Mouse (Mus musculus) gastrocnemius, postnatal 25 days (tissue): ENCODE data around the gene Gm29776. TPM values are rescaled to one million over a fixed set of nuclear protein-coding genes. Genes with fewer than 3 reads are reported as not detected.

ENCODE experiments used
- DNase-seq: peaks from one replicate; pipeline ENCODE4 v3.0.0; 2022
- total RNA-seq, 2 experiments: library from RNA; stranded (reverse); gene quantifications; 1 replicate in 1 of 2; 2 replicates in 1 of 2; pipeline ENCODE4 v1.2.3; 2021

The Gm29776 gene
- total RNA-seq, 2 experiments from 2014 or later: not detected

- no peak for DNase-seq
Observed at GRCm38 (mm10) chr14:54709054-54709453, 10.4 kb upstream of the Gm29776 start.

GRCm38 (mm10) chr14:54706589-54707320 is 8.1 kb upstream of the Gm29776 start:
- no peak for DNase-seq

DNA sequence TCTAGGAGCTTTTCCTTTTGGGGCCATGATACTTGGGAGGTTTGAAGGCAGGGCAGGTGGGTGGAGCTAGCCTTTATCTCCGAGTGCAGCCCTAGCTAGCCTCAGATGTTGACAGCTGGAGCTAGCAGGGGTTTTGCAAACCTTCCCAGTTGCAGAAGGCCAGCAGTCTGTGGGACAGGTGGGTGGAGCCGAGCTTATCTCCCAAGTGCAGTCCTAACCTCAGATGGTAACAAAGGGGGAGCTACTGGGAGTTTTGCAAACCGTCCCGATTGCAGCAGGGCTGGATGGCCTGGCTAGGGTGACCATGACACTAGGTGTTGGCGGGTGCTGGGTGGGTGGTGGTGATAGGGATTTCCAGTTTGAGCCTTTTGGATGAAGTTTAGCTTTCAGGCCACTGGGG is 7.2 kb upstream of the Gm29776 start:
- DNase-seq: no peak

- DNase-seq: no peak
Observed at GRCm38 (mm10) chr14:54703207-54703606, 4.6 kb upstream of the Gm29776 start.

- DNase-seq: peak; percentile 56
Observed at GRCm38 (mm10) chr14:54701298-54701697, 2.7 kb upstream of the Gm29776 start.

DNA sequence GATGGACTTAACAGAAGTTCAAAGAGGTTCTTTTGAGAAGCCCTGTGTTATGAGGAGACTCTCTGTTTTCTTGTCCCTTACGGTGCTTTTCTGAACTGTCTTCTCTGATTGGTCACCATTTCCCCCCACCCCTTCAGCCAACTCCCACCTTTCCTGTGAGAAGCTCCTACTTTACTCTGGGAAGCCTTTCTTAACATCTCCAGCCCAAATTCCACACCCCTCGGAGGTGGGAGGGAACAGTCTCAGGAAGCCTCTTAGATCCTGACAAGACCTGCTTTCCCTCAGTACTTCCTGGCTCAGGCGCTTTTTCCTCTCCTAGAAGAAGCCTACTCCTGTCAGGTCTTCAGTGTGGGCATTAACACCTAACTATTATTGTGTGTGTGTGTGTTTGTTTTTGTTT is 953 bp upstream of the Gm29776 start:
- DNase-seq: no peak

DNA sequence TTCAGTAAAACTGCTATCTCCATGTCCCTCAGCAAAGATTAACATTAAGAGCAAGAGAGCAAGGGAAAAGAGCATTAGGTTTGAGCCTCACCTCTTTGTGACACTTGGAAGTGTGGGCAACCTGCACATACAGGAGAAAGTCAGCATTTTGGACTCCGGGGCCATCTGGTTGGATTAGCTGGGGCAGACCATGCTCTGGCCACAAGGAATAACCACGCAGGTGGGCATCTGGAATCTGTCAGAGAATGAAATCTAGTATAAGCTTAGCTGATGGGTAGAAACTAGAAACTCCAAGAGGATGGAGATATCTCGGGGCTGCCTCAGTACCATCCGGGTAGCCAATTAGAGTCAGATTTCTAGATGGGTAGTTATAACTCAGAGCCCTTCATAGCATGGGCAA is 1.9 kb downstream of the Gm29776 start:
- no peak for DNase-seq

GRCm38 (mm10) chr14:54695042-54695441 is 3.6 kb downstream of the Gm29776 start:
- DNase-seq: no peak

- no peak for DNase-seq
Observed at GRCm38 (mm10) chr14:54687251-54687650, 11.4 kb downstream of the Gm29776 start.

GRCm38 (mm10) chr14:54686522-54687143 is 12.0 kb downstream of the Gm29776 start, which contains the start of gene Acin1:
Acin1 (minus strand) TSS chr14:54686931.
- peak; percentile 100 for DNase-seq

- no peak for DNase-seq
Observed at GRCm38 (mm10) chr14:54686063-54686521, 12.5 kb downstream of the Gm29776 start, which contains the start of gene 1700123O20Rik. 1700123O20Rik (plus strand) TSS chr14:54686216.

- no peak for DNase-seq
Observed at GRCm38 (mm10) chr14:54685471-54685870, 13.2 kb downstream of the Gm29776 start.

DNA sequence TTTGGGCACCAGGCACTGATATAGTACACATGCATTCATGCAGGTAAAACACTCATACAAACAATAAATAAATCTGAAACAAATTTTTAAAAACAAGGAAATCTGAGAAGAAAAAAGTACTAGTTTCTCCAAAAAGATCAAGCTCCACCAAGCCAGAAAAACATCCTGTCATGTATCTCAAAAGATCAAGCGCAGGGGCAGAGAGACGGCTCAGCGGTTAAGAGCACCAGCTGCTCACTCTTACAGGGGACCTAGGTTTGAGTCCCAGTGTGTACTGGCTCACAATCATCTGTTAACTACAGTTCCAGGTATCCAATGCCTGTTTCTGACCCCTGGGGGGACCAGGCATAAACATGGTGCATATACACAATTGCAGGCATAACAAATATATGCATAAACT is 16.2 kb downstream of the Gm29776 start:
- DNase-seq: no peak

DNA sequence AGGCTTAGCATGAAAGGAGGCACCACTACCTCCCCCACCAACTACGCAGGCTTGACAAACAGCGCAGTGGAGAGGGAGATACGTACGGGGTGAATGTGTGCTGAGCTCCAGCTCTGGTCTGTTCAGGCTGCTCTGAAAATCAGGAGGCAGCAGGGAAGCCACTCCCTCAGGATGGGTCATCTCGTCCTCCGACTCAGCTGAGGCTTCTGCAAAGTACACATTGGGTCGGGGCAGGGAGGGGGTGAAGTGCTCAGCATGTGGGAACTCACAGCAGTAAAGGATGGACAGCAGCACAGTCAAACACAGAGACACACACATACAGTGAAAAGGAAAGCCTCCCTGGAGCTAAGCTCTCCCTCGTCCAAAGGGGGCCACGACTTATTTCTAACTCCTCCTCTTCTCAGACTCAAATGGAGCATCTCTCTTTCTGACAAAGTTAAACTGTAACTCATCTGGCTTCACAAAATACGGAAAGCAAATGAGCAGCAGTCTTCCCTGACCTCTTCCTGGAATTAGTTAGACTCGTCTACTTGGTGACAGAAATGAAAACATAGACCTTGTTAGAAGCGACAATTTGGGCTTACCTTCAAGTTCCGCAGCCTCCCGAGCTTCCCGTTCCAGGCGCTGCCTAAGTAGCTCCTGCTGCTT is 19.9 kb downstream of the Gm29776 start:
- DNase-seq: no peak

GRCm38 (mm10) chr14:54676290-54676689 is 22.3 kb downstream of the Gm29776 start:
- no peak for DNase-seq

GRCm38 (mm10) chr14:54674317-54674716 is 24.3 kb downstream of the Gm29776 start:
- DNase-seq: no peak

DNA sequence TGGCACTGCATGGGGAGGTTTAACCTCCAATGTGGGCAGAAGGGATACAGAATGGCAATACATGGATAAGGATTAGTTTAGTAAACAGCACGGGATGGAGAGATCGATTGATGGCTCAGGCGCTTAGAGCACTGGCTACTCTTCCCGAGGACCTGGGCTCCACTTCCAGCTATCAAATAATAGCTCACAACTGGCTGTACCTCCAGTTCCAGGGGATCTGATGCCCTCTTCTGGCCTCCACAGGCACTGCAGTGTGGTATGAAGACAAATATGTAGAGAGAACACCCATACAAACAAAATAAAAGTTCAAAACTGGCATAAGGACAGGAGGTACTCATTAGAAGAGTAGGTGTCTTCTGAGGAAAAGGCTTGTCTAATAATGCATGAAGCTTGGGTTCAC is 29.3 kb downstream of the Gm29776 start:
- no peak for DNase-seq

GRCm38 (mm10) chr14:54664477-54665222 is 34.0 kb downstream of the Gm29776 start:
- no peak for DNase-seq

- DNase-seq: no peak
Observed at GRCm38 (mm10) chr14:54660009-54660408, 38.6 kb downstream of the Gm29776 start.

GRCm38 (mm10) chr14:54653496-54653895 is 45.1 kb downstream of the Gm29776 start:
- peak; percentile 89 for DNase-seq

GRCm38 (mm10) chr14:54652787-54653186 is 45.8 kb downstream of the Gm29776 start:
- no peak for DNase-seq

- no peak for DNase-seq
Observed at GRCm38 (mm10) chr14:54651556-54651955, 47.1 kb downstream of the Gm29776 start.
